12 mouse cellular contexts compared by ENCODE assay signal in genomic region chr12:86682178-86682577, GRCm38 (mm10). TPM values are rescaled to one million over a fixed set of nuclear protein-coding genes. Genes with fewer than 3 reads are reported as not detected.
DNase-seq lines count a peak whose midpoint lies in the region; ATAC-seq and TF ChIP-seq lines count a peak whose summit lies in the region.
"Had no signal": no experiment of that assay in that cellular context is flagged by ENCODE, and none has a peak within 500 bp of the region (broad histone marks: within the 10 kb centered on the region; RNA-seq: fewer than 3 reads in every experiment).

No protein-coding gene starts in this region.

- H3K4me2 ChIP-seq in intestine, embryonic 14.5 days (ENCODE audit: low read length), result peak overlapping the region; percentile 12; the same call in 1 of the 2 replicates
- H3K4me2 ChIP-seq in intestine, embryonic 15.5 days (replicated peaks), result no peak overlapping the region
- peak overlapping the region; percentile 41 for H3K4me2 ChIP-seq in forebrain, embryonic 12.5 days
- no peak overlapping the region for H3K4me2 ChIP-seq in hindbrain, embryonic 11.5 days (replicated peaks; ENCODE audit: low read depth, low read length)
- peak overlapping the region; percentile 84 for H3K4me2 ChIP-seq in midbrain, postnatal 0 days (ENCODE audit: low read depth, low read length, poor library complexity, severe bottlenecking)
- H3K4me2 ChIP-seq in liver, postnatal 0 days (ENCODE audit: low read depth, low read length), result no peak overlapping the region
- H3K4me2 ChIP-seq: liver, embryonic 12.5 days had no signal

- ATAC-seq in intestine, embryonic 14.5 days (replicated peaks; ENCODE audit: low FRiP score, low TSS enrichment, low read depth), result no peak
- ATAC-seq in intestine, embryonic 15.5 days, result no peak
- ATAC-seq in forebrain, embryonic 12.5 days (ENCODE audit: low FRiP score), result no peak
- ATAC-seq in hindbrain, embryonic 11.5 days (ENCODE audit: low FRiP score), result no peak
- ATAC-seq in midbrain, postnatal 0 days (ENCODE audit: low FRiP score), result no peak
- no peak for ATAC-seq in liver, postnatal 0 days
- ATAC-seq: liver, embryonic 12.5 days had no signal

- 76% methylated on average over 8 of the region's 8 CpGs for WGBS in intestine, embryonic 14.5 days
- 72% methylated on average over 8 of the region's 8 CpGs for WGBS in intestine, embryonic 15.5 days
- WGBS in forebrain, embryonic 12.5 days, result 86% methylated on average over 8 of the region's 8 CpGs
- 90% methylated on average over 8 of the region's 8 CpGs for WGBS in hindbrain, embryonic 11.5 days
- WGBS in midbrain, postnatal 0 days, result 78% methylated on average over 8 of the region's 8 CpGs
- 70% methylated on average over 8 of the region's 8 CpGs for WGBS in liver, postnatal 0 days (ENCODE audit: insufficient replicate concordance)

- no peak for DNase-seq in intestine, embryonic 14.5 days (ENCODE audit: low spot score)
- DNase-seq in hindbrain, embryonic 11.5 days (ENCODE audit: low spot score), result no peak
- DNase-seq in midbrain, postnatal 0 days (ENCODE audit: low spot score), result no peak
- no peak for DNase-seq in urinary bladder, postnatal 14 days (ENCODE audit: low spot score)
- no peak for DNase-seq in liver, postnatal 0 days
- DNase-seq: cerebellum, adult 8-10 months; layer of hippocampus, adult 9-11 months had no signal

- H3K4me3 ChIP-seq in intestine, embryonic 14.5 days (ENCODE audit: low read depth, low read length), result no peak overlapping the region
- no peak overlapping the region for H3K4me3 ChIP-seq in intestine, embryonic 15.5 days (replicated peaks)
- H3K4me3 ChIP-seq in forebrain, embryonic 12.5 days (replicated peaks), result no peak overlapping the region
- H3K4me3 ChIP-seq in hindbrain, embryonic 11.5 days (ENCODE audit: low read depth, low read length), result 0 out of 2 replicates have a peak overlapping the region, but pooled peaks have one; percentile 12
- peak overlapping the region; percentile 65 for H3K4me3 ChIP-seq in midbrain, postnatal 0 days (ENCODE audit: low read depth, low read length)
- no peak overlapping the region for H3K4me3 ChIP-seq in liver, postnatal 0 days (ENCODE audit: low read depth, low read length)
- H3K4me3 ChIP-seq: liver, embryonic 12.5 days; myocyte had no signal

- H3K27me3 ChIP-seq in intestine, embryonic 14.5 days (replicated peaks; ENCODE audit: control insufficient read depth, insufficient read depth, low read length), result no peaks in the 10 kb centered on the region
- H3K27me3 ChIP-seq in intestine, embryonic 15.5 days (replicated peaks), result no peaks in the 10 kb centered on the region
- H3K27me3 ChIP-seq in forebrain, embryonic 12.5 days, result peaks cover 7% of the 10 kb centered on the region
- H3K27me3 ChIP-seq in hindbrain, embryonic 11.5 days (ENCODE audit: control insufficient read depth, insufficient read depth, low read length), result no peaks in the 10 kb centered on the region
- H3K27me3 ChIP-seq in midbrain, postnatal 0 days (ENCODE audit: insufficient read depth, low read length), result no peaks in the 10 kb centered on the region
- H3K27me3 ChIP-seq in liver, postnatal 0 days (ENCODE audit: insufficient read depth, low read length), result peaks cover 26% of the 10 kb centered on the region

- H3K36me3 ChIP-seq in intestine, embryonic 14.5 days (ENCODE audit: control insufficient read depth, insufficient read depth, low read length), result 0 out of 2 replicates have a peak, but pooled peaks cover 3% of the 10 kb centered on the region
- no peaks in the 10 kb centered on the region for H3K36me3 ChIP-seq in intestine, embryonic 15.5 days
- H3K36me3 ChIP-seq in forebrain, embryonic 12.5 days (replicated peaks), result peaks cover 29% of the 10 kb centered on the region
- H3K36me3 ChIP-seq in hindbrain, embryonic 11.5 days (ENCODE audit: control insufficient read depth, insufficient read depth, low read length), result peaks cover 9% of the 10 kb centered on the region; the same call in 1 of the 2 replicates
- peaks cover 18% of the 10 kb centered on the region; the same call in 1 of the 2 replicates for H3K36me3 ChIP-seq in midbrain, postnatal 0 days (ENCODE audit: insufficient read depth, low read length)
- no peaks in the 10 kb centered on the region for H3K36me3 ChIP-seq in liver, postnatal 0 days (replicated peaks; ENCODE audit: insufficient read depth, low read length)
- H3K36me3 ChIP-seq: liver, embryonic 12.5 days had no signal

- no peaks in the 10 kb centered on the region for H3K9me3 ChIP-seq in intestine, embryonic 14.5 days (ENCODE audit: control insufficient read depth, low read length)
- no peaks in the 10 kb centered on the region for H3K9me3 ChIP-seq in intestine, embryonic 15.5 days
- H3K9me3 ChIP-seq in forebrain, embryonic 12.5 days, result no peaks in the 10 kb centered on the region
- H3K9me3 ChIP-seq in hindbrain, embryonic 11.5 days (ENCODE audit: control insufficient read depth, low read length), result no peaks in the 10 kb centered on the region
- no peaks in the 10 kb centered on the region for H3K9me3 ChIP-seq in midbrain, postnatal 0 days (ENCODE audit: low read length)
- no peaks in the 10 kb centered on the region for H3K9me3 ChIP-seq in liver, postnatal 0 days (ENCODE audit: low read length)
- H3K9me3 ChIP-seq: liver, embryonic 12.5 days had no signal

- TF ChIP-seq EP300 in liver, postnatal 0 days (IDR thresholded peaks at IDR 0.05; ENCODE audit: low read depth), result no peak

- H3K4me1 ChIP-seq in intestine, embryonic 14.5 days (replicated peaks; ENCODE audit: control insufficient read depth, insufficient read depth, low read length), result 0 out of 2 replicates have a peak, but pooled peaks cover 3% of the 10 kb centered on the region
- peaks cover 15% of the 10 kb centered on the region for H3K4me1 ChIP-seq in intestine, embryonic 15.5 days (replicated peaks)
- peaks cover 37% of the 10 kb centered on the region for H3K4me1 ChIP-seq in forebrain, embryonic 12.5 days
- peaks cover 2% of the 10 kb centered on the region; the same call in 1 of the 2 replicates for H3K4me1 ChIP-seq in hindbrain, embryonic 11.5 days (replicated peaks; ENCODE audit: control insufficient read depth, insufficient read depth, low read length)
- H3K4me1 ChIP-seq in midbrain, postnatal 0 days (ENCODE audit: insufficient read depth, low read length), result peaks cover 16% of the 10 kb centered on the region
- H3K4me1 ChIP-seq in liver, postnatal 0 days (ENCODE audit: insufficient read depth), result peaks cover 11% of the 10 kb centered on the region

- no peak for TF ChIP-seq CTCF in midbrain, postnatal 0 days (IDR thresholded peaks at IDR 0.05)
- no peak for TF ChIP-seq CTCF in liver, postnatal 0 days (IDR thresholded peaks at IDR 0.05; ENCODE audit: low read depth)

- no peak overlapping the region for H3K9ac ChIP-seq in intestine, embryonic 14.5 days (ENCODE audit: low read length)
- H3K9ac ChIP-seq in intestine, embryonic 15.5 days, result no peak overlapping the region
- peak overlapping the region; percentile 12; the same call in 1 of the 2 replicates for H3K9ac ChIP-seq in forebrain, embryonic 12.5 days
- H3K9ac ChIP-seq in hindbrain, embryonic 11.5 days (ENCODE audit: low read depth, low read length), result no peak overlapping the region
- no peak overlapping the region for H3K9ac ChIP-seq in midbrain, postnatal 0 days (replicated peaks; ENCODE audit: low read length, poor library complexity, severe bottlenecking)
- H3K9ac ChIP-seq in liver, postnatal 0 days (replicated peaks), result no peak overlapping the region
- H3K9ac ChIP-seq: liver, embryonic 12.5 days had no signal

- no peak overlapping the region for H3K27ac ChIP-seq in intestine, embryonic 14.5 days (ENCODE audit: low read depth)
- no peak overlapping the region for H3K27ac ChIP-seq in intestine, embryonic 15.5 days
- 0 out of 2 replicates have a peak overlapping the region, but pooled peaks have one; percentile 5 for H3K27ac ChIP-seq in forebrain, embryonic 12.5 days
- no peak overlapping the region for H3K27ac ChIP-seq in hindbrain, embryonic 11.5 days (ENCODE audit: low read depth, low read length)
- H3K27ac ChIP-seq in midbrain, postnatal 0 days (ENCODE audit: low read depth, low read length), result no peak overlapping the region
- H3K27ac ChIP-seq in liver, postnatal 0 days (ENCODE audit: low read depth), result no peak overlapping the region
- H3K27ac ChIP-seq: liver, embryonic 12.5 days had no signal

RNA-seq across cellular contexts. Expression of gene Vash1, which starts 3.7 kb away (rescaled TPM):
- polyA plus RNA-seq in intestine, embryonic 14.5 days (2014; fragmentation: Nextera tagmentation; extraction: Ambion mirVana), result 10.5 and 10.7 TPM in 2 replicates
- 7.8 and 9.1 TPM in 2 replicates for polyA plus RNA-seq in intestine, embryonic 15.5 days (2015; fragmentation: Nextera tagmentation; extraction: Ambion mirVana)
- polyA plus RNA-seq in forebrain, embryonic 12.5 days (2016; fragmentation: Nextera tagmentation; extraction: Ambion mirVana), result 29.8 and 31.1 TPM in 2 replicates
- polyA plus RNA-seq in hindbrain, embryonic 11.5 days (2014; fragmentation: Nextera tagmentation; extraction: Ambion mirVana), result 26.5 and 28.1 TPM in 2 replicates
- total RNA-seq in midbrain, postnatal 0 days (2014; rRNA removed), result 84.3 and 89.4 TPM in 2 replicates
- polyA plus RNA-seq in midbrain, postnatal 0 days (2015; fragmentation: Nextera tagmentation; extraction: Ambion mirVana), result 20.3 and 25.4 TPM in 2 replicates
- polyA plus RNA-seq in liver, postnatal 0 days (2015; fragmentation: Nextera tagmentation; extraction: Ambion mirVana), result 1.3 and 1.4 TPM in 2 replicates

RNA-seq across cellular contexts. Expression of gene Angel1, which starts 44.1 kb away (rescaled TPM):
- polyA plus RNA-seq in intestine, embryonic 14.5 days (2014; fragmentation: Nextera tagmentation; extraction: Ambion mirVana), result 7.8 TPM in 2 replicates
- polyA plus RNA-seq in intestine, embryonic 15.5 days (2015; fragmentation: Nextera tagmentation; extraction: Ambion mirVana), result 5.2 and 5.6 TPM in 2 replicates
- 13.3 and 13.6 TPM in 2 replicates for polyA plus RNA-seq in forebrain, embryonic 12.5 days (2016; fragmentation: Nextera tagmentation; extraction: Ambion mirVana)
- polyA plus RNA-seq in hindbrain, embryonic 11.5 days (2014; fragmentation: Nextera tagmentation; extraction: Ambion mirVana), result 8.4 and 11.6 TPM in 2 replicates
- total RNA-seq in midbrain, postnatal 0 days (2014; rRNA removed), result 6.3 and 12.4 TPM in 2 replicates
- polyA plus RNA-seq in midbrain, postnatal 0 days (2015; fragmentation: Nextera tagmentation; extraction: Ambion mirVana), result 8.6 and 9.3 TPM in 2 replicates
- 0.80 and 0.99 TPM in 2 replicates for polyA plus RNA-seq in liver, postnatal 0 days (2015; fragmentation: Nextera tagmentation; extraction: Ambion mirVana)

RNA-seq across cellular contexts. Expression of gene Lrrc74a, which starts 52.0 kb away (rescaled TPM):
- polyA plus RNA-seq in intestine, embryonic 14.5 days (2014; fragmentation: Nextera tagmentation; extraction: Ambion mirVana), result not detected in 2 replicates
- not detected in 2 replicates for polyA plus RNA-seq in intestine, embryonic 15.5 days (2015; fragmentation: Nextera tagmentation; extraction: Ambion mirVana)
- not detected in 2 replicates for polyA plus RNA-seq in forebrain, embryonic 12.5 days (2016; fragmentation: Nextera tagmentation; extraction: Ambion mirVana)
- polyA plus RNA-seq in hindbrain, embryonic 11.5 days (2014; fragmentation: Nextera tagmentation; extraction: Ambion mirVana), result not detected in 2 replicates
- total RNA-seq in midbrain, postnatal 0 days (2014; rRNA removed), result not detected in 2 replicates
- polyA plus RNA-seq in midbrain, postnatal 0 days (2015; fragmentation: Nextera tagmentation; extraction: Ambion mirVana), result not detected in 2 replicates
- polyA plus RNA-seq in liver, postnatal 0 days (2015; fragmentation: Nextera tagmentation; extraction: Ambion mirVana), result not detected in 2 replicates
- total RNA-seq: ES-E14 had no signal
- polyA plus RNA-seq: liver, embryonic 12.5 days; myocyte had no signal

Comparison
In these comparisons a context has a peak if more than half of its experiments do, and no peak if none do; other contexts are left out.
1. H3K4me2 ChIP-seq: peak in intestine, embryonic 14.5 days (single experiment), forebrain, embryonic 12.5 days (single experiment) and midbrain, postnatal 0 days (single experiment); none in intestine, embryonic 15.5 days (single experiment), hindbrain, embryonic 11.5 days (single experiment) and liver, postnatal 0 days (single experiment).
2. H3K4me3 ChIP-seq: peak in hindbrain, embryonic 11.5 days (single experiment) and midbrain, postnatal 0 days (single experiment); none in intestine, embryonic 14.5 days (single experiment), intestine, embryonic 15.5 days (single experiment), forebrain, embryonic 12.5 days (single experiment) and liver, postnatal 0 days (single experiment).